Mouse (Mus musculus): ENCODE measurements around the gene BC049352. TPM values are rescaled to one million over a fixed set of nuclear protein-coding genes. Genes with fewer than 3 reads are reported as not detected.

Gene BC049352
- polyA plus RNA-seq, 1 experiment from 2014 or later = 0.13 TPM

DNA sequence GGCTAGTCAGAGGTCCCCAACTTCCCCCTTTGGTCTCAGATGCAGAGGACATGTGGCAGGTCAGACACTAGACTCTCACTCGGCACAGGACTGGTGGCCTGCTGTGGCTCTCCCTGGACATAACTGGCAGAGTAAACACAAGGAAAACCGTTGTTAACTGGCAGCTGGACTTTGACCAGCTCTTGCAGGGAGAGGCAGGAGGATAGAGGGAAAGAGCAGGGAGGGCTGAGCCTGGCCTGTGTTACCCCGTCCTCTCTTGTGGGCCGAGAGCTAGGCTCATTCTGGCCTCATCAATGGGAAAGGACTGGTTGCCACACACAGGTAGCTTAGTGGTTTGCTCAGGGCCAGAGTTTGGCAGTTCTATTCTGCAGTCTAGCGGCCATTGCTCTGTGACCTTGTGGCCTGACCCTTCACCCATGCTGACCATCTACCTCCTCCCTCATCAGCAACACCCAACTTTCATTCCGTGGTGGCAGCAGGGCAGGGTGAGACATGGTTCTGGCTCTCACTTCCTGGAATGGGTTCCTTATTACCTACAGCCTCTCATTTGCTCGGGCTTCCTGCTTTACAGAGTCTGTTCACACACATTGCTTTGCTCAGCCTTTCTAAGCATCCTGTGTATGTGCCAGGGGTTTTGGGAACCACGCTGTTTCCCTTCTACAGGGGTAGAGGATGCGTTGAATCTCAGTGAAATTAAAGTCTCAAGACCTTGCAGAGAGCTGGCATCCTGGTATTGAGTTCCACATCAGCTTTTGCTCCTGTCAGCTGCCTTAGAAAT lies 20.4 kb downstream of the BC049352 start:
- Histone ChIP-seq H3K36me3 (ENCODE audit: control insufficient read depth, insufficient read depth) (no peaks in the 10 kb centered on the region), H3K27ac (ENCODE audit: low read length) (no peak overlapping the region), H3K9ac (ENCODE audit: low read length) (no peak overlapping the region), H3K9me3 (replicated peaks; ENCODE audit: control insufficient read depth, low read length) (no peaks in the 10 kb centered on the region), H3K4me1 (ENCODE audit: control insufficient read depth, insufficient read depth, low read length) (no peaks in the 10 kb centered on the region), H3K4me2 (ENCODE audit: low read depth, low read length) (no peak overlapping the region), H3K4me3 (ENCODE audit: low read length) (no peak overlapping the region), H3K27me3 (ENCODE audit: control insufficient read depth, insufficient read depth, low read length) (no peaks in the 10 kb centered on the region)
- WGBS = 64% methylated on average over 9 of the region's 9 CpGs
- ATAC-seq (replicated peaks; ENCODE audit: extremely low read depth, insufficient read depth, low FRiP score) = no peak

DNA sequence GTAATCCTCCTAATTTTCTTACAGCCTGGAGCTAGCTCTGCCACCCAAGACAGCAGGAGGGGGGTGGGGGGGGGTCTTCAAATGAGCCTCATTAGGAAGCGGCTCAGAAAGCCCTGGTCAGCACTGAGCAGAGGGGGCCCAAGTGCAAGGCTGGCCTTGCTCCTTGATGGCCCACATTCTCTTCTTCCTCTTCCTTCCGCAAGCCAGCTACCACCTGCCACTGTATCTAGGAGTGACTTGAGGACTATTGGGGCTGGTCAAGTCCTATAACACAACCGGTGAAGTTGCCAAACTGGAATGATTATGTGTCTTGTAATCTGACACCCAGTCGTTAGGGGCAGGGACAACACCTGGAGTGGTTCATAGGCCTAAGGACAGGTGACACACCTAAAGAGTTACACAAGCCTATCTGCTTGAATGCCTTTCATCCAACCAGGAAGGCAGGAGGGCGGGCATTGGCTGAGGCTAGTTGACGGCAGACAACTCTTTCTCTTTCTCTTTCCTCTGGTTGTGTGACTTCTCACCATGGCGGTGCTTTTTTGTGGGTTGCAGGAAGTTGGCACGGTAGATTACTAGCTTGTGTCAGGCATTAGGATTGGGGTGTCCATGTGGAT lies 22.1 kb downstream of the BC049352 start, which contains the start of gene Tmprss4:
Gene Tmprss4, minus strand, starts transcription at position 296 of the 614 bp plus-strand sequence.
- H3K36me3 ChIP-seq (ENCODE audit: control insufficient read depth, insufficient read depth) = no peaks in the 10 kb centered on the region

DNA sequence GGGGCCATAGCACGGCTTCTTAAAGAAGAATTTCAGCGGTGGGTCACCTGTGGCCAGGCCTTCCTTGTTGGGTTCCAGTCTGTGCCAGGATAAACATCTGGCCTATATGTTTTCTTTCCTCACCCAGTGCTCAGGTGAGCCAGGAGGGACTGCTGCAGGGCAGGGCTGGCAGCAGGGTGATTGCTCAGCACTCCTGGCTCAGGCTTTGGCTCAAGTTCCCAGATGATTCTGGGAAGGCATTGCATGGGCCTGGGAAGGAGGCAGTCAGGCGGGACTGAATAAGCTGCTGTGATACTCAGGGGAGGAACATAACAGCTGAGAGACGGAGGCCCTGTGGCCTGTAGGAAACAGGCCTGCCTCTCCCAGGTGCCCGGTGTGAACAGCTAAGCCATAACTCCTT lies 23.3 kb downstream of the BC049352 start:
- no peaks in the 10 kb centered on the region for H3K9me3 ChIP-seq (replicated peaks; ENCODE audit: control insufficient read depth, low read length)
- no peak overlapping the region for H3K4me3 ChIP-seq (ENCODE audit: low read length)
- H3K9ac ChIP-seq (ENCODE audit: low read length) = no peak overlapping the region
- WGBS = 77% methylated on average over 5 of the region's 5 CpGs
- no peaks in the 10 kb centered on the region for H3K4me1 ChIP-seq (ENCODE audit: control insufficient read depth, insufficient read depth, low read length)
- no peaks in the 10 kb centered on the region for H3K36me3 ChIP-seq (ENCODE audit: control insufficient read depth, insufficient read depth)
- no peaks in the 10 kb centered on the region for H3K27me3 ChIP-seq (ENCODE audit: control insufficient read depth, insufficient read depth, low read length)
- H3K4me2 ChIP-seq (ENCODE audit: low read depth, low read length) = no peak overlapping the region
- no peak for ATAC-seq (replicated peaks; ENCODE audit: extremely low read depth, insufficient read depth, low FRiP score)
- H3K27ac ChIP-seq (ENCODE audit: low read length) = no peak overlapping the region

More for the DNA sequence above, 22.1 kb downstream of the BC049352 start, which contains the start of gene Tmprss4:
- Histone ChIP-seq H3K9me3 (replicated peaks; ENCODE audit: control insufficient read depth, low read length) (no peaks in the 10 kb centered on the region), H3K27ac (ENCODE audit: low read length) (no peak within 1 kb of the TSS), H3K4me1 (ENCODE audit: control insufficient read depth, insufficient read depth, low read length) (no peaks in the 10 kb centered on the region), H3K4me3 (ENCODE audit: low read length) (no peak within 1 kb of the TSS), H3K4me2 (ENCODE audit: low read depth, low read length) (no peak within 1 kb of the TSS), H3K9ac (ENCODE audit: low read length) (no peak within 1 kb of the TSS), H3K27me3 (ENCODE audit: control insufficient read depth, insufficient read depth, low read length) (no peaks in the 10 kb centered on the region)
- 65% methylated on average over 8 of the region's 8 CpGs for WGBS
- ATAC-seq (replicated peaks; ENCODE audit: extremely low read depth, insufficient read depth, low FRiP score) = no peak

GRCm38 (mm10) chr9:45206121-45206520 lies 24.3 kb downstream of the BC049352 start:
- Histone ChIP-seq H3K4me3 (ENCODE audit: low read length) (no peak overlapping the region), H3K27ac (ENCODE audit: low read length) (no peak overlapping the region), H3K36me3 (ENCODE audit: control insufficient read depth, insufficient read depth) (no peaks in the 10 kb centered on the region), H3K9me3 (replicated peaks; ENCODE audit: control insufficient read depth, low read length) (no peaks in the 10 kb centered on the region), H3K4me2 (ENCODE audit: low read depth, low read length) (no peak overlapping the region), H3K9ac (ENCODE audit: low read length) (no peak overlapping the region), H3K4me1 (ENCODE audit: control insufficient read depth, insufficient read depth, low read length) (no peaks in the 10 kb centered on the region), H3K27me3 (ENCODE audit: control insufficient read depth, insufficient read depth, low read length) (no peaks in the 10 kb centered on the region)
- 62% methylated on average over 4 of the region's 4 CpGs for WGBS
- no peak for ATAC-seq (replicated peaks; ENCODE audit: extremely low read depth, insufficient read depth, low FRiP score)

GRCm38 (mm10) chr9:45207015-45207743 lies 25.4 kb downstream of the BC049352 start:
- H3K9me3 ChIP-seq (replicated peaks; ENCODE audit: control insufficient read depth, low read length) = no peaks in the 10 kb centered on the region
- no peak overlapping the region for H3K4me2 ChIP-seq (ENCODE audit: low read depth, low read length)
- 63% methylated on average over 7 of the region's 7 CpGs for WGBS
- no peak overlapping the region; the same call in 1 of the 2 replicates for H3K27ac ChIP-seq (ENCODE audit: low read length)
- H3K4me3 ChIP-seq (ENCODE audit: low read length) = no peak overlapping the region
- ATAC-seq (replicated peaks; ENCODE audit: extremely low read depth, insufficient read depth, low FRiP score) = no peak
- no peaks in the 10 kb centered on the region for H3K27me3 ChIP-seq (ENCODE audit: control insufficient read depth, insufficient read depth, low read length)
- H3K9ac ChIP-seq (ENCODE audit: low read length) = no peak overlapping the region
- no peaks in the 10 kb centered on the region for H3K4me1 ChIP-seq (ENCODE audit: control insufficient read depth, insufficient read depth, low read length)
- H3K36me3 ChIP-seq (ENCODE audit: control insufficient read depth, insufficient read depth) = no peaks in the 10 kb centered on the region

DNA sequence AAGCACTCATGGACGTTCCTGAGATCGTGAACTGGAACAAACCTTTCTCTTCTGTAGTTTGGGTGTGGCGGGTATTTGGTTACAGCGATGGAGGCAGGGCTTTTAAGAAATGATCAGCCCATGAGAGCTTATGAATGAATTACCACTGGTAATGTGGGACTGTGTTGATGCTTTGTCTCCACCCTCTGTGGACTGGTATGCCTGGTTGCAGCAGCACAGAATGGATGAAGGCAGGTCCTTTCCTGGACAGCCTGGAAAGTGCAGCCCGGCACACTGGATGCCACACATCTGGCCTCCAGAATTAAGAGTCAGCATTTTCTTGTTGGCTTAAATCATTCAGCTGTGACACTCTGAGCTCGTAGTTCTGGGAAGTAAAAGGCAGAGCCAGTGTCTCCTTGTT lies 30.2 kb downstream of the BC049352 start:
- ATAC-seq (replicated peaks; ENCODE audit: extremely low read depth, insufficient read depth, low FRiP score) = no peak
- Histone ChIP-seq H3K4me3 (ENCODE audit: low read length) (no peak overlapping the region), H3K36me3 (ENCODE audit: control insufficient read depth, insufficient read depth) (no peaks in the 10 kb centered on the region), H3K9ac (ENCODE audit: low read length) (no peak overlapping the region), H3K27me3 (ENCODE audit: control insufficient read depth, insufficient read depth, low read length) (no peaks in the 10 kb centered on the region), H3K4me1 (ENCODE audit: control insufficient read depth, insufficient read depth, low read length) (no peaks in the 10 kb centered on the region), H3K4me2 (ENCODE audit: low read depth, low read length) (no peak overlapping the region), H3K9me3 (replicated peaks; ENCODE audit: control insufficient read depth, low read length) (no peaks in the 10 kb centered on the region), H3K27ac (ENCODE audit: low read length) (no peak overlapping the region)
- 73% methylated on average over 6 of the region's 6 CpGs for WGBS

DNA sequence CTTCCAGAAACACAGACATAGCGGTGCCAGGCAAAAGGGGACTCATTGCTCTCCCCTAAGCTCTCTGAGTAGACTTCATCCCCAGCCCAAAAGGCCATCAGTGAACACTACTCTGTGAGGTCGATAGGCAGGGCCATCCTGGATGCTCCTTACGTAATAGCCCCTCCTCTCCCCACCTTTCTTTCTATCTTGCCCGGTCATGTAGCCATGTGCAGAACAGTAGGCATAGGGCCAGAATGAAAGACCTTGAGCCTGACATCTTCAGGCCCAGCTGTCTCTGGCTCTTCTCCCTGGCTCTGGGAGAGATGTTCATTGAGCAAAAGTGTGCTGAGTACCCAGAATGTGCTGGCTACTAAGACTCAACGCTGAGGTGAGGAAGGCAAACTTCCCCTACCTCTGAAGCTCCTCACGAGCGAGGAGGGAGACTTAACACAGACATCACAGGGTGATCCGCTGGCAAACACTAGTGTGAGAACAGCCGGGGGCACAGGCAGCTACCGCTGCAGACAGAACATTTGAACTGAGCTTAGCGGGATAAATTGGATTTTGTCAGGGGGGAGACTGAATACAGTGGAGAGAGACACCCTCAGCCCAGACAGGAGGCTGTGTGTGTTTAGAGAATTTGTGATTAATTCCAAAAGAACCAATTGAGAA lies 33.8 kb downstream of the BC049352 start:
- H3K4me2 ChIP-seq (ENCODE audit: low read depth, low read length) = no peak overlapping the region
- H3K27me3 ChIP-seq (ENCODE audit: control insufficient read depth, insufficient read depth, low read length) = no peaks in the 10 kb centered on the region
- H3K36me3 ChIP-seq (ENCODE audit: control insufficient read depth, insufficient read depth) = no peaks in the 10 kb centered on the region
- ATAC-seq (replicated peaks; ENCODE audit: extremely low read depth, insufficient read depth, low FRiP score) = no peak
- H3K9ac ChIP-seq (ENCODE audit: low read length) = no peak overlapping the region
- 63% methylated on average over 11 of the region's 11 CpGs for WGBS
- H3K9me3 ChIP-seq (replicated peaks; ENCODE audit: control insufficient read depth, low read length) = no peaks in the 10 kb centered on the region
- H3K27ac ChIP-seq (ENCODE audit: low read length) = no peak overlapping the region
- no peak overlapping the region for H3K4me3 ChIP-seq (ENCODE audit: low read length)
- H3K4me1 ChIP-seq (ENCODE audit: control insufficient read depth, insufficient read depth, low read length) = no peaks in the 10 kb centered on the region

GRCm38 (mm10) chr9:45219644-45220043 lies 37.8 kb downstream of the BC049352 start:
- WGBS = 71% methylated on average over 3 of the region's 3 CpGs
- Histone ChIP-seq H3K27ac (ENCODE audit: low read length) (no peak overlapping the region), H3K4me1 (ENCODE audit: control insufficient read depth, insufficient read depth, low read length) (peaks cover 2% of the 10 kb centered on the region; the same call in 1 of the 2 replicates), H3K9ac (ENCODE audit: low read length) (no peak overlapping the region), H3K4me3 (ENCODE audit: low read length) (no peak overlapping the region), H3K9me3 (replicated peaks; ENCODE audit: control insufficient read depth, low read length) (no peaks in the 10 kb centered on the region), H3K36me3 (ENCODE audit: control insufficient read depth, insufficient read depth) (no peaks in the 10 kb centered on the region), H3K27me3 (ENCODE audit: control insufficient read depth, insufficient read depth, low read length) (no peaks in the 10 kb centered on the region), H3K4me2 (ENCODE audit: low read depth, low read length) (no peak overlapping the region)
- no peak for ATAC-seq (replicated peaks; ENCODE audit: extremely low read depth, insufficient read depth, low FRiP score)

All from heart, embryonic 16.5 days (tissue).